Mouse (Mus musculus) adrenal gland, postnatal 10 days (tissue): ENCODE data around the gene 0610030E20Rik. TPM values are rescaled to one million over a fixed set of nuclear protein-coding genes. Genes with fewer than 3 reads are reported as not detected.

Experiments
- DNase-seq: peaks from one replicate; pipeline ENCODE4 v3.0.0; 2021; ENCODE audit warnings: mixed read lengths
- total RNA-seq, 2 experiments: library from RNA; stranded (reverse); gene quantifications; 2 replicates each; pipeline ENCODE4 v1.2.3; 2021

0610030E20Rik gene
- total RNA-seq, 2 experiments from 2014 or later, result 26.6 to 29.5 TPM

DNA sequence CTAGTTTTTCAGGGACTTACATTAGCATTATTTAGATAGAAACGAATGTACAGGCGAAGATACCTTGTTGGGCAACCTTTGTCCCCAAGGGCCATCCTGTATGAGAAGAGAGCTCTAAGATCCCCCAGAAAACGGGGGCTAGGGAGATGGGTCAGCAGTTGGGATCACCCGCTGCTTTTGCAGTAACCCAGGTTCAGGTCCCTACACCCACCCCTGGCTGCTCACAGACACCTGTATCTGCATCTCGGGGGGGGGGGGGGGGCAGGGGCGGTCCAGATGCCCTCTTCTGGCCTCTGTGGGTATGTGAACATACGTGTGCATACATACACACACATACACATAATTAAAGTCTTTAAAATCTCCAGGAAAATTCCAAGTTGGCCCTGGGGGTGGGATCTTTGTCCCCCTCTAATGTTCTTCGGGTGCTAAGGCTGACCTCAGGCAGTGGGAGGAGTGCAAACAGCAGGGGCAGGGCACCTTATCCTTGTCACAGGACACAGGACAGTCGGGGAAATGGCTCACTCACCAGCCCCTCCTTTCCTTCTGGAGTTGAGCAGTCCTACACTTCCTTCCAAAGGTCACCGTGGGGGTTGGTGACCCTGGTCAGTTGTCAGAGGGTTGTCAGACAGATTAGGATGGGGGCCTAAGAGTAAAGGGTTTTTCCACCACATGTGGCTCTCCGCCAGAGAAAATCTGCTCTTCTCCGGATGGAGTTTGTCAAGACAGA, 43.8 kb downstream of the 0610030E20Rik start:
- DNase-seq, result peak; percentile 79

DNA sequence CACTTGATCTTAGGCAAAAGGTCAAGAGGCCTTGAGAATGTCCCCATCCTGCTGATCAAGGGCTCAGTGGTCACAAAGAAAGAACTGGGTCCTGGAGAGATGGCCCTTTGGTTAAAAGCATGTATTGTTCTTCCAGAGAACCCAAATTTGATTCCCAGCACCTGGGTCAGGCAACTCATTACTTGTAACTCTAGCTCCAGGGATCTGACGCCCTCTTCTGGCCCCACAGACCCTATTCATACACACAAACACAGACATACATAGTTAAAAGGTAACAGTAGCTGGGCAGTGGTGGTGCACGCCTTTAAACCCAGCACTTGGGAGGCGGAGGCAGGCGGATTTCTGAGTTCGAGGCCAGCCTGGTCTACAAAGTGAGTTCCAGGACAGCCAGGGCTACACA, 45.2 kb downstream of the 0610030E20Rik start:
- no peak for DNase-seq

DNA sequence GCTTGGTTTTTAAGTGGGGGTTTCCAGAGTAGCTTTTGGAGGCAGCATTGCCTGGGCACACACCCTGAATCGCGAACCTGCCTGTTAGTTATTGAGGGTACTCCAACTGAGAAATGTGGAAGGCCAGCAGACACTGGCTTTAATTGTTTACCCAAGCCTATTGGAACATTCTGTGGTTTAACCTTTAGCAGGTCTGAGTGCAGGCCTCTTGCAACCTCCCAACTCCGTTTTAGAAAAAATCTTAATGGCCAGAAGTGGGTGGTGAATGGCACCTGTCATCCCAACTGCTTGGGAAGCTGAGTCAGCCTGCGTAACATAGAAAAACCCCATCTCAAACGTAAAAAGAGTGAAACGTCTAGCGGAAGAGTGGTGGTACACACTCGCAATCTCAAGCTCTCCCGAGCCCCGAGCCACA, 49.7 kb downstream of the 0610030E20Rik start:
- DNase-seq, result no peak

DNA sequence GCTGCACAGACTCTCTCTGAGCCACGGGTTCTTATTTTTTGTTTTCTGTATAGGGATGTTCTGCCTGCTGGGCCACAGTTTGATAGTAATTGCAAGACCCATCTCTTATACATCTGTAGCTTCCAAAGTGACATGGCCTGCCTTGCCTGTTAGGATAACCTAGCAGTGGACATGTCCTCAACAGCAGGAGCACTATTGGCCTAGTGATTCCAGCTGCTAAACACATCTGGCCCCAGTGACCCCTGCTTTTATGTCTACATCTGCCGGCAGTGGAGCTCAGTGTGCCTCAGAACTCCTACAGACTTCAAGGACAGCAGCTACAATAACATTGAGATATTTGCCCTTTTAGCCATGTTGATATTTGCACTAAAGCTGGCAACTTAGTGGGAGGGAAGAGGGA, 52.9 kb downstream of the 0610030E20Rik start:
- DNase-seq, result no peak

DNA sequence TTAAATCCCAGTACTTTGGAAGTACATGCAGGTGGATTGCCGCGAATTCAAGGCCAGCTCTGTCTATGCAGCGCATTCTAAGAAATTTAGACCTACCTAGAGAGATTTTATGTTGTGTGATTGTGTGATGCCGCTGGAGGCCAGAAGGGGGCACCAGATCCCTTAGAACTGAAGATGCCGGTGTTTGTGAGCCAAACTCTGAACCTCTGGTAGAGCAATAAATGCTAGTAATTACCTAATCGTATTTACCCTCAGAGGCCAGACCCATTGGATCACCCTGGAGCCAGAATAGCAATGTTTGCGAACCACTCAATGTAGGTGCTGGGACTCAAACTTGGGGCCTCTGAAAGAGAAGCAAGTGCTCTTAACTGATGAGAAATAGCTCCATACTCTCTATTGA, 54.8 kb downstream of the 0610030E20Rik start:
- DNase-seq, result peak; percentile 85

Other genes starting within 250 kb of the 0610030E20Rik start
- 100 to 1,000 TPM in 1 of 2 experiments, 10 to 100 TPM in 1; 98.6 to 160 TPM for gene St3gal5, start 249.7 kb upstream of the 0610030E20Rik start, total RNA-seq
- gene Atoh8, start 111.7 kb upstream of the 0610030E20Rik start, total RNA-seq, result 1 to 10 TPM; 7.0 to 7.9 TPM
- under 1 TPM in 1 of 2 experiments, not detected in 1; 0.24 TPM for gene Sftpb, start 42.7 kb upstream of the 0610030E20Rik start, total RNA-seq
- gene Usp39, start 2.1 kb upstream of the 0610030E20Rik start, total RNA-seq, result 10 to 100 TPM; 28.4 to 29.3 TPM
- gene Tmem150a, start 8.1 kb downstream of the 0610030E20Rik start, total RNA-seq, result 10 to 100 TPM; 27.8 to 27.9 TPM
- 100 to 1,000 TPM; 176 to 188 TPM for gene Rnf181, start 19.6 kb downstream of the 0610030E20Rik start, total RNA-seq
- gene Vamp5, start 33.2 kb downstream of the 0610030E20Rik start, total RNA-seq, result 10 to 100 TPM; 25.2 to 46.6 TPM
- gene Vamp8, start 43.4 kb downstream of the 0610030E20Rik start, total RNA-seq, result 100 to 1,000 TPM; 109 to 123 TPM
- gene Ggcx, start 67.0 kb downstream of the 0610030E20Rik start, total RNA-seq, result 10 to 100 TPM; 42.4 to 42.7 TPM
- 100 to 1,000 TPM; 225 to 245 TPM for gene Mat2a, start 92.2 kb downstream of the 0610030E20Rik start, total RNA-seq
- gene Sh2d6, start 174.4 kb downstream of the 0610030E20Rik start, total RNA-seq, result under 1 TPM; 0.27 to 0.48 TPM
- 10 to 100 TPM; 28.1 to 33.5 TPM for gene Capg, start 197.1 kb downstream of the 0610030E20Rik start, total RNA-seq